Mouse (Mus musculus): Measurements from ENCODE around the gene Rassf3. TPM values are rescaled to one million over a fixed set of nuclear protein-coding genes. Genes with fewer than 3 reads are reported as not detected.

Gene Rassf3
- polyA plus RNA-seq, 1 experiment: 20.4 TPM

DNA sequence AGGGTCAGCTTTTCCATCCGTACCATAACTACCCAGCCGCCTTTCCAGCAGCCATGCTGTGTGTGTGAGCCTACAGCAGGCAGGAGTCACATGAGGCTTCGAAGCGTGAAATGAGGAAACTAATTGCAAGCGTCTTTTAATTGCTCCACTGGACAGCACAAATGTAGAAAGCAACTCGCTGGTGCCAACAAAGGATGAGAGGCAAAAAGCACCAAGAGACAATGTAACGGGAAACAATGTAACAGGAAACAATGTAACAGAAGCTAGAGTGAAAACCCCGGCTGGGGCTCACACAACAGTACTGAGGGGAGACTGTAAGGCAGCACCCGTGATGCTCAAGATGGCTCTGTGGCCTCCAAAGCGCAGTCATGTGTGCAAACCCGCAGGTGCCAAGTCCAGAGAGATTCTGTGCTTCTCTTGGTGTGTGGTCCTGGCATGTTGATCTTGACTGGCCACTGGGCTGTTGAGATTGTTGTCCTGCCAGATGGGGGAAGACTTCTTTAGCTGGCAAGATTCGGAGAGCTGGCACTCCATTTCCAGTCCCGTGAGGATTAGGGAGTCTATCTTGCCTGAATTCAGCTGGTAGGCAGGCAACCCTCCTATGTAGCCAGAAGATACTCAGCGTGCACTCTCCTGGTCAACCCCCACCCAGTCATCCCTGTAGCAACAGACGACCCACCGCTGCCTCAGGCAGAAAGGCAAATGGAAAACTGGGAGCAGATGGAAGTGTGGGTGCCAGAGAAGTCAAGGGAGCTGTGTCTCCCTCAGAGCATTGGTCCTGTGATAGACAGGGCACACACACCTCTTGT, 52.4 kb downstream of the Rassf3 start:
- Histone ChIP-seq H3K27ac (ENCODE audit: insufficient read depth, low read length) (peak overlapping the region; percentile 68), H3K36me3 (ENCODE audit: control insufficient read depth, insufficient read depth, low read length) (no peaks in the 10 kb centered on the region), H3K4me1 (ENCODE audit: control insufficient read depth, insufficient read depth, insufficient read length) (peaks cover 65% of the 10 kb centered on the region), H3K4me3 (ENCODE audit: extremely low read depth, insufficient read depth, insufficient read length) (no peak overlapping the region), H3K27me3 (ENCODE audit: control insufficient read depth, insufficient read depth, low read length) (no peaks in the 10 kb centered on the region)
- 66% methylated on average over 16 of the region's 16 CpGs for WGBS
- TF ChIP-seq CTCF (IDR thresholded peaks at IDR 0.05; ENCODE audit: extremely low read depth, insufficient read depth, insufficient read length, insufficient replicate concordance): no peak
- TF ChIP-seq POLR2A (IDR thresholded peaks at IDR 0.05; ENCODE audit: low read depth, low read length): no peak
- peak in 1 of 2 experiments; percentile 32 for DNase-seq (ENCODE audit: low read depth in 1 of 2, low spot score in 2 of 2)

DNA sequence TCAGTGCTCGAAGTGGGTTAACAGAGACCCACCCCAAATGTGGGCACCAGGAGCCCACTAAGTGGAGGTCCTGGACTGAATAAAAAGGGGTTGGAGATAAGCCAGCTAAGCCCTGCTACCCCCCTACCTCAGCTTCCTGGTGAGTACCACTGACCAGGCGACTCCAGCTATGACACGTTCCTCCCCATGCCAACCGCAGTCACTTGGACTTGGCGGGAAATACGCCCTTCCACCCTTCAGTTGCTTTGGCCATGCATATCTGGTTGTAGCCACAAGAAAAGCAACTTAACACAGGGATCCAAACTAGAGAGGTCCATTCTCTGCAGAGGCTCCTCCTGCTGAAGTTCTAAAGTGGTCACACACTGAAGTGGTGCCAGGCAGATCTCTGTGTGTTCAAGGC, 53.9 kb downstream of the Rassf3 start:
- Histone ChIP-seq H3K27me3 (ENCODE audit: control insufficient read depth, insufficient read depth, low read length) (no peaks in the 10 kb centered on the region), H3K4me1 (ENCODE audit: control insufficient read depth, insufficient read depth, insufficient read length) (peaks cover 52% of the 10 kb centered on the region), H3K36me3 (ENCODE audit: control insufficient read depth, insufficient read depth, low read length) (no peaks in the 10 kb centered on the region), H3K4me3 (ENCODE audit: extremely low read depth, insufficient read depth, insufficient read length) (no peak overlapping the region), H3K27ac (ENCODE audit: insufficient read depth, low read length) (peak overlapping the region; percentile 1; the same call in 1 of the 2 replicates)
- 89% methylated on average over 6 of the region's 6 CpGs for WGBS
- DNase-seq (ENCODE audit: low read depth in 1 of 2, low spot score in 2 of 2): no peak
- TF ChIP-seq POLR2A (IDR thresholded peaks at IDR 0.05; ENCODE audit: low read depth, low read length) (no peak), CTCF (IDR thresholded peaks at IDR 0.05; ENCODE audit: extremely low read depth, insufficient read depth, insufficient read length, insufficient replicate concordance) (no peak)

DNA sequence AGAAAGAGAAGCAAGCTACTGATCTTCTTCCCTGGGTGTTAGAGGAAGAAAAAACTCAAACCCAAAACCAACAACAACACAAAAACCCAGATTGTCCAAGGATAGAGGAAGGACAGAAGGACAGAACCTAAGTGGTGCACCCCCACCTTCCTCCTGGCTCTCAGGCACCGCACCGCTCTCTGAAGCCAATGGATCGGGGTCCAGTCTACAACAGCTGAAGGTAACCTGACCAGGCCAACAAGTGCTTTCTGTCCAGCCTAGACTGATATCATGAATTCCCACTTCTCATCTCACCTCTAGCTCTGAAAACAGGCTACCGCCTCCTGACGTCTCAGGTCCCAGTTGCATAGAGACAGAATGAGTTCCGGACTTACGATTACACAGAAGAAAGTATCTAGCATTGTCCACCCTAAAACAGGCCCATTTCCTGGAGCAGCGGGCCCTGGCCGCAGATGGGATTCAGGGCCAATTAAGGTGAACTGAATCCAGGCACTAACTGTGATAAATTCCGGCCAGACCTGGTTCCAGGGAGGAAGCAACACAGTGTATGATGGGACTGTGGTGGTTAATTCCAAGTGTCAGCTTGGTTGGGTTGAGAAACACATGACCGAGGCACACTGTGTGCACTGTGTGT, 54.4 kb downstream of the Rassf3 start:
- Histone ChIP-seq H3K4me1 (ENCODE audit: control insufficient read depth, insufficient read depth, insufficient read length) (peaks cover 48% of the 10 kb centered on the region), H3K27me3 (ENCODE audit: control insufficient read depth, insufficient read depth, low read length) (no peaks in the 10 kb centered on the region), H3K4me3 (ENCODE audit: extremely low read depth, insufficient read depth, insufficient read length) (no peak overlapping the region), H3K27ac (ENCODE audit: insufficient read depth, low read length) (peak overlapping the region; percentile 89; the same call in 1 of the 2 replicates), H3K36me3 (ENCODE audit: control insufficient read depth, insufficient read depth, low read length) (no peaks in the 10 kb centered on the region)
- DNase-seq (ENCODE audit: low read depth in 1 of 2, low spot score in 2 of 2): no peak
- no peak for TF ChIP-seq POLR2A (IDR thresholded peaks at IDR 0.05; ENCODE audit: low read depth, low read length)
- TF ChIP-seq CTCF (IDR thresholded peaks at IDR 0.05; ENCODE audit: extremely low read depth, insufficient read depth, insufficient read length, insufficient replicate concordance): no peak
- WGBS: 92% methylated on average over 11 of the region's 11 CpGs

GRCm38 (mm10) chr10:121421023-121421422, 55.1 kb downstream of the Rassf3 start:
- no peak for DNase-seq (ENCODE audit: low read depth in 1 of 2, low spot score in 2 of 2)

GRCm38 (mm10) chr10:121419640-121420470, 56.3 kb downstream of the Rassf3 start:
- WGBS: 43% methylated on average over 22 of the region's 22 CpGs
- peaks cover 52% of the 10 kb centered on the region for H3K4me1 ChIP-seq (ENCODE audit: control insufficient read depth, insufficient read depth, insufficient read length)
- peak overlapping the region; percentile 89 for H3K27ac ChIP-seq (ENCODE audit: insufficient read depth, low read length)

More at GRCm38 (mm10) chr10:121421023-121421422, 55.1 kb downstream of the Rassf3 start:
- no peaks in the 10 kb centered on the region for H3K27me3 ChIP-seq (ENCODE audit: control insufficient read depth, insufficient read depth, low read length)
- TF ChIP-seq CTCF (IDR thresholded peaks at IDR 0.05; ENCODE audit: extremely low read depth, insufficient read depth, insufficient read length, insufficient replicate concordance) (no peak), POLR2A (IDR thresholded peaks at IDR 0.05; ENCODE audit: low read depth, low read length) (no peak)
- H3K36me3 ChIP-seq (ENCODE audit: control insufficient read depth, insufficient read depth, low read length): peaks cover 1% of the 10 kb centered on the region
- no peak overlapping the region for H3K4me3 ChIP-seq (ENCODE audit: extremely low read depth, insufficient read depth, insufficient read length)
- peaks cover 51% of the 10 kb centered on the region for H3K4me1 ChIP-seq (ENCODE audit: control insufficient read depth, insufficient read depth, insufficient read length)
- WGBS: 81% methylated on average over 9 of the region's 9 CpGs
- H3K27ac ChIP-seq (ENCODE audit: insufficient read depth, low read length): peak overlapping the region; percentile 89

GRCm38 (mm10) chr10:121418835-121419234, 57.3 kb downstream of the Rassf3 start:
- Histone ChIP-seq H3K27me3 (ENCODE audit: control insufficient read depth, insufficient read depth, low read length) (no peaks in the 10 kb centered on the region), H3K4me1 (ENCODE audit: control insufficient read depth, insufficient read depth, insufficient read length) (peaks cover 47% of the 10 kb centered on the region), H3K27ac (ENCODE audit: insufficient read depth, low read length) (no peak overlapping the region), H3K4me3 (ENCODE audit: extremely low read depth, insufficient read depth, insufficient read length) (no peak overlapping the region), H3K36me3 (ENCODE audit: control insufficient read depth, insufficient read depth, low read length) (peaks cover 19% of the 10 kb centered on the region)
- DNase-seq (ENCODE audit: low read depth in 1 of 2, low spot score in 2 of 2): no peak
- WGBS: 96% methylated on average over 14 of the region's 14 CpGs
- TF ChIP-seq POLR2A (IDR thresholded peaks at IDR 0.05; ENCODE audit: low read depth, low read length): no peak
- no peak for TF ChIP-seq CTCF (IDR thresholded peaks at IDR 0.05; ENCODE audit: extremely low read depth, insufficient read depth, insufficient read length, insufficient replicate concordance)

More at GRCm38 (mm10) chr10:121419640-121420470, 56.3 kb downstream of the Rassf3 start:
- peaks cover 12% of the 10 kb centered on the region for H3K36me3 ChIP-seq (ENCODE audit: control insufficient read depth, insufficient read depth, low read length)
- H3K27me3 ChIP-seq (ENCODE audit: control insufficient read depth, insufficient read depth, low read length): no peaks in the 10 kb centered on the region
- H3K4me3 ChIP-seq (ENCODE audit: extremely low read depth, insufficient read depth, insufficient read length): no peak overlapping the region
- TF ChIP-seq CTCF (IDR thresholded peaks at IDR 0.05; ENCODE audit: extremely low read depth, insufficient read depth, insufficient read length, insufficient replicate concordance) (peak; percentile 10; the same call in 1 of the 2 replicates), POLR2A (IDR thresholded peaks at IDR 0.05; ENCODE audit: low read depth, low read length) (0 out of 2 replicates have a peak, but pooled peaks have one; percentile 5)
- DNase-seq (ENCODE audit: low read depth in 1 of 2, low spot score in 2 of 2): peak; percentile 70 to 78
